Mouse (Mus musculus) brain, embryonic 14.5 days (tissue): Measurements from ENCODE around the gene Npl.

Source experiments
- CTCF ChIP-seq: fragments of 200-500 bp; IDR thresholded peaks from 2 replicates; pipeline ENCODE4 v1.5.1; 2012; ENCODE audit warnings: inconsistent platforms, mild to moderate bottlenecking, moderate library complexity, borderline replicate concordance; ENCODE audit not compliant: insufficient read depth, insufficient read length; ENCODE audit errors: extremely low read depth
- POLR2A ChIP-seq: fragments of 200-500 bp; IDR thresholded peaks from 2 replicates; pipeline ENCODE4 v1.6.1; 2012; ENCODE audit warnings: mild to moderate bottlenecking, inconsistent platforms, borderline replicate concordance; ENCODE audit not compliant: poor library complexity, insufficient read depth, insufficient read length, severe bottlenecking; ENCODE audit errors: extremely low read depth

GRCm38 (mm10) chr1:153545196-153545595, 4.6 kb downstream of the Npl start:
- TF ChIP-seq POLR2A (no peak), CTCF (no peak)
